13 mouse cellular contexts compared by ENCODE assay signal in the genomic region with DNA sequence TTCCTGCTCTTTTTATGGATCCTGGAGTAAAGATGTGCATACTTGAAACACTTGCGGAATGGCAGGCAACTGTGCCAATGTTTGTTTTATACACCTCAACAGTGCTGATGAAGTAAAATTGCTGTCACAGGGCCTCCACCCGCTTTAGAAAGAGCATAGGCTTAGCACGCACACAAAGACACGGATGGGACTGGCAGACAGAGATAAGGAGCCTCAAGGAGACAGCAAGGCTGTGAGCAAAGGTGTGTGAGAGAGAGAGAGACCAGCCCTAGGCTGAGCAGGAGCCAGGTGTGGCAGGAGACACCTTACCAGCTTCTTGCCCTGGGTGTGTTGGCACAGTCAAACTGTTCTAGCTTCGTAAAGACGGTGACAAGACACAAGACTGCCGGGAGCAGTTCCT. TPM values are rescaled to one million over a fixed set of nuclear protein-coding genes. Genes with fewer than 3 reads are reported as not detected.
"Had no signal": no experiment of that assay in that cellular context is flagged by ENCODE, and none has a peak within 500 bp of the region (broad histone marks: within the 10 kb centered on the region; RNA-seq: fewer than 3 reads in every experiment).

No protein-coding gene starts in this region.

- H3K27ac ChIP-seq: left cerebral cortex, adult 2 months; limb, embryonic 10.5 days; midbrain, embryonic 15.5 days; stomach, embryonic 15.5 days had no signal

- H3K4me1 ChIP-seq: stomach, embryonic 15.5 days had no signal

- H3K36me3 ChIP-seq: limb, embryonic 10.5 days; midbrain, embryonic 15.5 days; stomach, embryonic 15.5 days had no signal

- ATAC-seq: intestine, embryonic 16.5 days; lung, postnatal 0 days; midbrain, embryonic 15.5 days had no signal

- H3K9ac ChIP-seq: midbrain, embryonic 15.5 days; stomach, embryonic 15.5 days had no signal

- H3K4me2 ChIP-seq: midbrain, embryonic 11.5 days; midbrain, embryonic 15.5 days; stomach, embryonic 15.5 days had no signal

- DNase-seq: kidney, adult 2 months; lung, adult 2 months; right cerebral cortex, postnatal 14 days; thymus, adult 2 months; thymus, postnatal 25 days had no signal

- H3K9me3 ChIP-seq: limb, embryonic 10.5 days; midbrain, embryonic 15.5 days; stomach, embryonic 15.5 days had no signal

- H3K27me3 ChIP-seq: midbrain, embryonic 15.5 days; stomach, embryonic 15.5 days had no signal

- H3K4me3 ChIP-seq: left cerebral cortex, adult 2 months; limb, embryonic 10.5 days; midbrain, embryonic 15.5 days; stomach, embryonic 15.5 days had no signal

RNA-seq across cellular contexts. Expression of a gene that starts 7.8 kb away (rescaled TPM):
- polyA plus RNA-seq: neural tube, embryonic 14.5 days had no signal
